Mouse (Mus musculus) ES-Bruce4 (cell line): ENCODE measurements around the gene Moap1. TPM values are rescaled to one million over a fixed set of nuclear protein-coding genes. Genes with fewer than 3 reads are reported as not detected.

Experiments used
- H3K27ac ChIP-seq: 2 replicates; pipeline ENCODE4 v1.5.1; 2012; ENCODE audit warnings: low read length, inconsistent platforms; ENCODE audit not compliant: insufficient read depth
- H3K27me3 ChIP-seq: 2 replicates; pipeline ENCODE4 v1.6.1; 2012; ENCODE audit warnings: mild to moderate bottlenecking, low read length, inconsistent platforms; ENCODE audit not compliant: control insufficient read depth, poor library complexity, insufficient read depth, severe bottlenecking
- H3K36me3 ChIP-seq: 2 replicates; pipeline ENCODE4 v1.6.1; 2012; ENCODE audit warnings: inconsistent platforms, mild to moderate bottlenecking, low read length, moderate library complexity; ENCODE audit not compliant: control insufficient read depth, poor library complexity, insufficient read depth, severe bottlenecking
- H3K4me1 ChIP-seq: one replicate; pipeline ENCODE4 v1.8.1; 2011; ENCODE audit warnings: low read length; ENCODE audit not compliant: control insufficient read depth, insufficient read depth
- H3K4me3 ChIP-seq: 2 replicates; pipeline ENCODE4 v1.5.1; 2011; ENCODE audit warnings: low read depth, mild to moderate bottlenecking, low read length
- H3K9ac ChIP-seq: 2 replicates; pipeline ENCODE4 v1.6.1; 2012; ENCODE audit warnings: low read depth, mild to moderate bottlenecking, inconsistent platforms; ENCODE audit not compliant: poor library complexity, severe bottlenecking
- H3K9me3 ChIP-seq: replicated peaks from 2 replicates; pipeline ENCODE4 v1.6.1; 2012; ENCODE audit warnings: mild to moderate bottlenecking, low read length, inconsistent platforms; ENCODE audit not compliant: control insufficient read depth, poor library complexity, insufficient read depth, severe bottlenecking
- CTCF ChIP-seq: IDR thresholded peaks from one replicate; pipeline ENCODE4 v1.8.1; 2011; ENCODE audit warnings: low read depth, low read length
- EP300 ChIP-seq: IDR thresholded peaks from 2 replicates; pipeline ENCODE4 v1.6.1; 2011; ENCODE audit warnings: low read depth, low read length; ENCODE audit not compliant: insufficient read depth
- POLR2A ChIP-seq: IDR thresholded peaks from one replicate; pipeline ENCODE4 v1.8.1; 2011; ENCODE audit warnings: low read length; ENCODE audit not compliant: insufficient read depth
- polyA plus RNA-seq: library from polyadenylated mRNA; stranded (reverse); fragments of >200 nt; gene quantifications from 2 replicates; pipeline ENCODE4 v1.2.4, GENCODE M21; 2011; ENCODE audit warnings: low read depth; ENCODE audit not compliant: missing spikeins, insufficient read depth, insufficient read length

Moap1 gene
- polyA plus RNA-seq, 1 experiment = 6.7 TPM

DNA sequence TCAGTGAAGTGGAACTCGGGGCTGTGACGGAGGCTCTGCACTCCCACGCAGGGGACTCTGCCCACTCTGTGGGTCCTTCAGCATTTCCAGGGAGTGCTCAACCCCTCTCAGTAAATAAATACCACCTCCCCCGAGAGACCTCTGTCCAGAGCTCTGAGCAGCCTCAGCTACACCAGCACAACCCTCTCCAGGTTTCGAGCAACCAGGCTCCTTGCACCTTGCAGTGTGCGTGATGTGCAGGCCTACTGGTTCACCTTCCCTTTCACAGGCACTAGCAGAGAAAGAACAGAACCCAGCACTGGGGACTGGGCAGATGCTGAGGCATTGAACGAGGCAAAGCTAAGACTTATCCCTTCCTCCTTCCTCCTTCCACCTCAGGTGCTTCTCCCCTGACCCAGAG, 46.1 kb downstream of the Moap1 start:
- Histone ChIP-seq H3K9me3 (no peaks in the 10 kb centered on the region), H3K4me3 (no peak overlapping the region), H3K9ac (no peak overlapping the region), H3K36me3 (no peaks in the 10 kb centered on the region), H3K27me3 (no peaks in the 10 kb centered on the region), H3K27ac (no peak overlapping the region), H3K4me1 (peaks cover 36% of the 10 kb centered on the region)
- no peak for TF ChIP-seq EP300
- no peak for TF ChIP-seq CTCF
- TF ChIP-seq POLR2A = no peak

DNA sequence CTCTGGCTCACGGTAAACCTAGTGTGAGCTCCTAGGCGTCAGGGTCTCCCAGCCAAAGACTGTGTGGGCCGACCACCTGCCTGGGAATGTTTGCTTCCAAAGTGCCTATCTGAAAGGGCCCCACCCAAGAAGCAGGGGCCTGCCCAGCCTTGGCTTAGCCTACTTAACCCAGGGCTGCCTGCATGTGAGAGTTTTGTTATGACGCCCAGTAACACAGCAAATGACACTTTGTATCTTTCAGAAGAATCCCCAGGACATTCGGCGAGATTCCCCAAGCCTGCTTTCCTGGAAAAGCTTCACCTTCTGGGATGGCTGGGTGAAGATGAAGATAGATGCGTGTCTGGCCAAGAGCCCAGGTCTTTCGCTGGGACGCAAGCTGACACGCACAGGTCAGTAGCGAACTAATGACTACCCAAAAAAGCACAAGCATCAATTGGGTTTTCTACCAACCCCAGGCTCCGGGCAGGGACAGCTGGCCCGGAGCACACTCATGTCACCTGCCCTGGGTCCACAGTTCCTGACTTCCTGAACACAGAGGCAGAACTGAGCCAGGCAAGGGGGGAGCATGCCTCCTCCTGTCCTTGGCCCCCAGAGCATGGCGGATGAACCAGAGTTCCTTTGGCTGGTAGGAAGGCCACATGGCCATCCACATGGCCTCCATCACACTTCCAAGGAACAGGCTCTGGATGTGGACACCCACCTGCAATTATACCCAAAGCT, 46.7 kb downstream of the Moap1 start:
- Histone ChIP-seq H3K27me3 (no peaks in the 10 kb centered on the region), H3K9ac (no peak overlapping the region), H3K27ac (no peak overlapping the region), H3K36me3 (no peaks in the 10 kb centered on the region), H3K4me1 (peaks cover 37% of the 10 kb centered on the region), H3K9me3 (no peaks in the 10 kb centered on the region), H3K4me3 (no peak overlapping the region)
- no peak for TF ChIP-seq EP300
- no peak for TF ChIP-seq CTCF
- no peak for TF ChIP-seq POLR2A

GRCm38 (mm10) chr12:102695369-102696239, 47.9 kb downstream of the Moap1 start:
- Histone ChIP-seq H3K9me3 (no peaks in the 10 kb centered on the region), H3K9ac (no peak overlapping the region), H3K4me3 (no peak overlapping the region), H3K4me1 (peaks cover 34% of the 10 kb centered on the region), H3K27me3 (no peaks in the 10 kb centered on the region), H3K36me3 (no peaks in the 10 kb centered on the region), H3K27ac (no peak overlapping the region)
- TF ChIP-seq CTCF = no peak
- no peak for TF ChIP-seq EP300
- no peak for TF ChIP-seq POLR2A

Other genes with a start within 250 kb of the Moap1 start
- 4.4 and 4.5 TPM in 2 replicates for gene Chga, start 188.7 kb downstream of the Moap1 start, polyA plus RNA-seq
- gene Itpk1, start 38.7 kb downstream of the Moap1 start, polyA plus RNA-seq = 40.4 and 44.0 TPM in 2 replicates
- 6.3 TPM in 2 replicates for gene Tmem251, start 101 bp upstream of the Moap1 start, polyA plus RNA-seq
- gene Gm28051, start 14.1 kb upstream of the Moap1 start, polyA plus RNA-seq = not detected in 2 replicates
- gene Gon7, start 14.1 kb upstream of the Moap1 start, polyA plus RNA-seq = 23.6 and 26.6 TPM in 2 replicates
- gene Ubr7, start 14.3 kb upstream of the Moap1 start, polyA plus RNA-seq = 93.1 and 97.5 TPM in 2 replicates
- gene Gm20604, start 15.0 kb upstream of the Moap1 start, polyA plus RNA-seq = 13.5 and 14.2 TPM in 2 replicates
- 35.5 and 38.9 TPM in 2 replicates for gene Btbd7, start 134.8 kb upstream of the Moap1 start, polyA plus RNA-seq
- gene Cox8c, start 155.7 kb upstream of the Moap1 start, polyA plus RNA-seq = not detected in 2 replicates
- 0.27 TPM in 1 of 2 replicates, not detected in the other for gene Unc79, start 205.2 kb upstream of the Moap1 start, polyA plus RNA-seq